Comparison of ENCODE assay signal across 10 mouse cellular contexts in genomic region chr12:71009769-71010168, GRCm38 (mm10). TPM values are rescaled to one million over a fixed set of nuclear protein-coding genes. Genes with fewer than 3 reads are reported as not detected.
DNase-seq lines count a peak whose midpoint lies in the region; TF ChIP-seq lines count a peak whose summit lies in the region.
"Had no signal": no experiment of that assay in that cellular context is flagged by ENCODE, and none has a peak within 500 bp of the region (broad histone marks: within the 10 kb centered on the region; RNA-seq: fewer than 3 reads in every experiment).

No protein-coding gene starts in this region.

- H3K36me3 ChIP-seq in C2C12 (ENCODE audit: control insufficient read depth, insufficient read depth) = peaks cover 91% of the 10 kb centered on the region

- H3K79me2 ChIP-seq in C2C12 (ENCODE audit: control insufficient read depth, insufficient read depth) = peaks cover 84% of the 10 kb centered on the region

- no peaks in the 10 kb centered on the region for H3K27me3 ChIP-seq in C2C12 (ENCODE audit: control insufficient read depth, insufficient read depth, insufficient read length)
- H3K27me3 ChIP-seq: forebrain, embryonic 13.5 days; hindbrain, embryonic 15.5 days had no signal

- DNase-seq in 3T3-L1 (ENCODE audit: low read depth, low spot score) = peak; percentile 44
- peak; percentile 58 to 73 for DNase-seq in heart, adult 9 months (ENCODE audit: low spot score in 2 of 2)
- DNase-seq in kidney, postnatal 10 days = peak; percentile 73
- DNase-seq in cerebellum, adult 11 months = no peak
- DNase-seq in cerebellum, postnatal 14 days = no peak
- DNase-seq in B cell, adult 2 months = no peak
- DNase-seq: cerebellum, adult 8-10 months had no signal

- H3K4me3 ChIP-seq in C2C12 (ENCODE audit: insufficient read depth, poor library complexity, severe bottlenecking) = no peak overlapping the region
- H3K4me3 ChIP-seq: forebrain, embryonic 13.5 days; hindbrain, embryonic 15.5 days had no signal

- no peak for TF ChIP-seq CTCF in C2C12 (IDR thresholded peaks at IDR 0.05; ENCODE audit: control insufficient read depth, insufficient read depth, insufficient read length)

- no peak overlapping the region for H3ac ChIP-seq in C2C12 (ENCODE audit: control insufficient read depth, insufficient read length, low read depth)

- H3K79me3 ChIP-seq in C2C12 (ENCODE audit: low read depth) = peaks cover 57% of the 10 kb centered on the region

TF ChIP-seq in C2C12, 6 proteins besides CTCF, POLR2A, EP300 and RAD21:
- TF ChIP-seq MAX (IDR thresholded peaks at IDR 0.05) = peak; percentile 21
- TF ChIP-seq USF1 (IDR thresholded peaks at IDR 0.05; ENCODE audit: low read depth) = no peak
TF ChIP-seq in C2C12: peak in this region for 1.

RNA-seq across cellular contexts. Expression of gene Arid4a, which starts 6.0 kb away (rescaled TPM):
- polyA plus RNA-seq in C2C12 (2012; fragmentation: generic; extraction: Trizol) = 2.0 TPM

RNA-seq across cellular contexts. Expression of gene Psma3, which starts 35.3 kb away (rescaled TPM):
- 270 TPM for polyA plus RNA-seq in C2C12 (2012; fragmentation: generic; extraction: Trizol)

Comparison
In these comparisons a context has a peak if more than half of its experiments do, and no peak if none do; other contexts are left out.
1. DNase-seq: peak in 3T3-L1 (single experiment), heart, adult 9 months (2 of 2) and kidney, postnatal 10 days (single experiment); none in cerebellum, adult 11 months (single experiment), cerebellum, postnatal 14 days (0 of 2) and B cell, adult 2 months (0 of 2).